Mouse (Mus musculus): Measurements from ENCODE around the gene Slc33a1. TPM values are rescaled to one million over a fixed set of nuclear protein-coding genes. Genes with fewer than 3 reads are reported as not detected.

Slc33a1 gene
- polyA plus RNA-seq, 1 experiment from 2014 or later = 25.4 TPM

DNA sequence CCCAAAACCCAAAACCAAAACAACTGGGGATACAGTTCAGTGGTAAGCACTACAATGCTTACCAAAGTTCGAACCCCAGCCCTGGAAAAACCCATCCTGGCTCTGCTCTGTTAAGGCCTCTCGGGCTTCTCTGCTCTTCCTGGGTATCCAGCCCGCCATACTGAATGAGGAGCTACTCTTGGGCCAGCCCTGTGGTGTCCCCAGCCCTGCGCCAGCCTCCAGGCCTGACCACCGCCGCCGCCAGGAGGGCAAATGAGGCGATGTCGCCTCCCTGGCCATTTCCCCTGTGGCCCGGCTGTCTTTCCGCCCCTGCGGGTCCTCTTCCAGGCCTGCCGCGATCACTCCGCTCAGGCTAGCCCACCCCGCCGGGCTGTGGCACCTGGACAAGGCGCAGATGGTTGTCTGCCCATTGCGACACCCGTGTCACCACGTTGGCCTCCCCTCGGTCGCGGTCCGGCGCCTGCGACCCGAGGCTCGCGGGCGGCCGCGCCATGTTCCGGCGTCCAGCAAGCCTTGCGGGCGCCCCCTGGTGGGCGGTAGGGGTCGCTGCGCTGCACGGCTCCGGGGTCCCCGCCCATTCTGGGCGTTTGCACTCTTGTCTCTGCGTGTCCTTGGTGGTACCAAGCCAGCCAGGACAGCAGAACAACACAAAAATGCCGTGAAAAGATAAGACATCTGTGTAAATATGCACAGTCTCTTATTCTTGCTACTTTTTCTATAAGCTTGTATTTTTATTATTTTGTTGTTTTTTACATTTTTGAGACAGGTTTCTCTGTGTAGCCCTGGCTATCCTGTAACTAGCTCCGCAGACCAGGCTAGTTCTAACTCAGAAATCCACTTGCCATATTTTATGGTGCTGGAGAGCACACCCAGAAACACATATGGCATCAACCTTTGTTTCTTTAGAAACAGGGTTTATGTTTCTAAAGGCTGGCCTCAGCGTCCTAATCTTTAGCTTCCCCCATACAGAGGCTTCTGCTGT lies 35.4 kb downstream of the Slc33a1 start, which contains the start of gene E130311K13Rik:
Gene E130311K13Rik (minus strand): TSS at position 595 of the 982 bp plus-strand sequence.
- DNase-seq (ENCODE audit: low spot score) (peak; percentile 91), ATAC-seq (ENCODE audit: low FRiP score, low TSS enrichment) (peak; percentile 98)
- Histone ChIP-seq H3K9ac (ENCODE audit: low read length) (peak within 1 kb of the TSS; percentile 93), H3K4me1 (replicated peaks; ENCODE audit: control insufficient read depth, insufficient read depth) (no peaks in the 10 kb centered on the region), H3K4me3 (ENCODE audit: low read depth, low read length) (peak within 1 kb of the TSS; percentile 73), H3K36me3 (ENCODE audit: control insufficient read depth, insufficient read depth, low read length) (no peaks in the 10 kb centered on the region), H3K4me2 (replicated peaks; ENCODE audit: low read depth) (peak within 1 kb of the TSS; percentile 74), H3K9me3 (ENCODE audit: control insufficient read depth, low read length) (no peaks in the 10 kb centered on the region), H3K27me3 (ENCODE audit: control insufficient read depth, insufficient read depth, low read length) (no peaks in the 10 kb centered on the region), H3K27ac (replicated peaks) (peak within 1 kb of the TSS; percentile 84)
- TF ChIP-seq EP300 (optimal IDR thresholded peaks at IDR 0.05) = no peak
- peak; percentile 86 for TF ChIP-seq CTCF (IDR thresholded peaks at IDR 0.05; ENCODE audit: low read depth)
- WGBS = 5% methylated on average over 48 of the region's 48 CpGs

DNA sequence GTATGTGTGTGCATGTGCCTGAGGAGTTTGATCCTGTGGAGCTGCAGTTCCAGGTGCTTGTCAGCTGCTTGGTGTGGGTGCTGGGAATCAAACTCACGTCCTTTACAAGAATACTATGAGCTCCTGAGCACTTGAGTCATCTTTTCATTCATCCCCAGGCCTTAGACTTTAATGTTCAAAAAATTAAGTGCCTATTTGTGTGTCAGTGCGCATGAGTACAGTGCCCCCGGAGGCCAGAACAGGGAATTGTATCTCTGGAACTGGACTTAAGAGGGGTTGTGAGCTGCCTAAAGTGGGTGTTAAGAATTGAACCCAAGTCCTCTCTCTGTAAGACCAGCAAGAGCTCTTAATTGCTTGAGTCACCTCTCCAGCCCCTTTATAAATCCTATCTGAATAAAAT lies 44.9 kb downstream of the Slc33a1 start:
- Histone ChIP-seq H3K9me3 (ENCODE audit: control insufficient read depth, low read length) (no peaks in the 10 kb centered on the region), H3K27ac (replicated peaks) (no peak overlapping the region), H3K9ac (ENCODE audit: low read length) (no peak overlapping the region), H3K27me3 (ENCODE audit: control insufficient read depth, insufficient read depth, low read length) (no peaks in the 10 kb centered on the region), H3K4me1 (replicated peaks; ENCODE audit: control insufficient read depth, insufficient read depth) (no peaks in the 10 kb centered on the region), H3K4me2 (replicated peaks; ENCODE audit: low read depth) (no peak overlapping the region), H3K4me3 (ENCODE audit: low read depth, low read length) (no peak overlapping the region), H3K36me3 (ENCODE audit: control insufficient read depth, insufficient read depth, low read length) (peaks cover 3% of the 10 kb centered on the region; the same call in 1 of the 2 replicates)
- peak; percentile 71 for TF ChIP-seq CTCF (IDR thresholded peaks at IDR 0.05; ENCODE audit: low read depth)
- no peak for TF ChIP-seq EP300 (optimal IDR thresholded peaks at IDR 0.05)
- DNase-seq (ENCODE audit: low spot score) (peak; percentile 42), ATAC-seq (ENCODE audit: low FRiP score, low TSS enrichment) (no peak)
- WGBS = 66% methylated on average over 3 of the region's 3 CpGs

DNA sequence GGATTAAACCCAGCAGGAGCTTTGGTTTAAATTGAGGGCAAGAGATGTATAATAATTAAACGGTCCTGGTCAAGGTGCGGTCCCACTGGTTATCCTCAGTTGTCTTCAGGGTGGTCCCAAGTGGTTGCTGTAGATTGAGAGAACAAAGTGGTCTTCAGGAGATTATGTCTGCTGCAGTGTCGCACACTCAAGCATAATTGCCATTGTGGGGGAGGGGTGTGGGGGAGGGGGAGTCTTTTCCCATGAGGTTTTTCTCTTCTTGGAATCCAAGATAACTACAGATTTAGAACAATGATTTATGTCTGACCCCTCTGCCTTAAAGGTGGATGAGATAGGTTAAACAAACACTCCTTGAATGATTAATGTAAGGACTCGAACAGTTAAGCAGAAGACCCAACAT lies 54.3 kb downstream of the Slc33a1 start:
- 53% methylated on average over 4 of the region's 4 CpGs for WGBS
- Histone ChIP-seq H3K4me1 (replicated peaks; ENCODE audit: control insufficient read depth, insufficient read depth) (no peaks in the 10 kb centered on the region), H3K36me3 (ENCODE audit: control insufficient read depth, insufficient read depth, low read length) (no peaks in the 10 kb centered on the region)

DNA sequence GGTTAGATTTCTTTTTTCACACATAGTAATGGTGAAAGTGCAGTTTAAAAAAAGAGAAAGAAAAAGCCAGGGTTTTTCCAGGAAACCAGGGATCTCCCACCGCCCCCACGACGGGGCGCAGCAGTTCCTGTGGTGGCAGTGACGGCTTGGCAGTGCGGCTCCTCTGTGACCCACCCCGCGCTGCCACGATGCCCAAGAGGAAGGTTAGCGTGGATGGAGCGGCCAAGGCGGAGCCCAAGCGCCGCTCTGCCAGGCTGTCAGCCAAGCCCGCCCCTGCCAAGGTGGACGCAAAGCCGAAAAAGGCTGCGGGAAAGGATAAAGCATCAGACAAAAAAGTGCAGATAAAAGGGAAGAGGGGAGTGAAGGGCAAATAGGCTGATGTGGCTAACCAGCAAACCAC lies 59.3 kb downstream of the Slc33a1 start:
- no peak for TF ChIP-seq EP300 (optimal IDR thresholded peaks at IDR 0.05)
- no peak for TF ChIP-seq CTCF (IDR thresholded peaks at IDR 0.05; ENCODE audit: low read depth)
- Histone ChIP-seq H3K36me3 (ENCODE audit: control insufficient read depth, insufficient read depth, low read length) (no peaks in the 10 kb centered on the region), H3K4me1 (replicated peaks; ENCODE audit: control insufficient read depth, insufficient read depth) (no peaks in the 10 kb centered on the region), H3K9me3 (ENCODE audit: control insufficient read depth, low read length) (no peaks in the 10 kb centered on the region), H3K4me2 (replicated peaks; ENCODE audit: low read depth) (peak overlapping the region; percentile 58), H3K27me3 (ENCODE audit: control insufficient read depth, insufficient read depth, low read length) (no peaks in the 10 kb centered on the region), H3K27ac (replicated peaks) (no peak overlapping the region), H3K9ac (ENCODE audit: low read length) (peak overlapping the region; percentile 36; the same call in 1 of the 2 replicates), H3K4me3 (ENCODE audit: low read depth, low read length) (peak overlapping the region; percentile 27)
- WGBS = 4% methylated on average over 18 of the region's 18 CpGs
- peak; percentile 44 for DNase-seq (ENCODE audit: low spot score)
- ATAC-seq (ENCODE audit: low FRiP score, low TSS enrichment) = no peak

More for the DNA sequence above, 54.3 kb downstream of the Slc33a1 start:
- Histone ChIP-seq H3K9me3 (ENCODE audit: control insufficient read depth, low read length) (no peaks in the 10 kb centered on the region), H3K27ac (replicated peaks) (no peak overlapping the region), H3K27me3 (ENCODE audit: control insufficient read depth, insufficient read depth, low read length) (no peaks in the 10 kb centered on the region), H3K9ac (ENCODE audit: low read length) (no peak overlapping the region), H3K4me3 (ENCODE audit: low read depth, low read length) (no peak overlapping the region), H3K4me2 (replicated peaks; ENCODE audit: low read depth) (no peak overlapping the region)
- no peak for ATAC-seq (ENCODE audit: low FRiP score, low TSS enrichment)
- TF ChIP-seq CTCF (IDR thresholded peaks at IDR 0.05; ENCODE audit: low read depth) = no peak
- no peak for TF ChIP-seq EP300 (optimal IDR thresholded peaks at IDR 0.05)
- no peak for DNase-seq (ENCODE audit: low spot score)

DNA sequence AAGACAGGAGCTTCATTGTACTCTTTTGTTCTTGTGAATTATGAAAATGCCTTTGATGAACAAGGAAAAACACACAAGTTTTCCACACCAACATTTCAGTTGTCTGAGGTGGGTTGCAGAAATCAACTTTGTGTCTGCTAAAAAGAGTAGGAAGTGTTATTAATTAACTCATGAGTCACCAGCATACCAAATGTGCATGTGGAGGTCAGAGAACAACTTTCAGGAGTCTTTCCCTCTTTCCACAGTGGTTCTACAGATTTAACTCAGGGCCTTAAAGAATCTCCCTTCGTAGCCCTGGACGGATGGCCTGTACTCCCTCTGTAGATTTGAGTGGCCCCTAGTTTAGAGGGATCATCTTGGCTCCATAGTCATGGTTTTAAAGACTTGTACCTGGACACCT lies 60.4 kb downstream of the Slc33a1 start:
- H3K9ac ChIP-seq (ENCODE audit: low read length) = no peak overlapping the region
- DNase-seq (ENCODE audit: low spot score) (no peak), ATAC-seq (ENCODE audit: low FRiP score, low TSS enrichment) (no peak)
- no peaks in the 10 kb centered on the region for H3K4me1 ChIP-seq (replicated peaks; ENCODE audit: control insufficient read depth, insufficient read depth)
- H3K36me3 ChIP-seq (ENCODE audit: control insufficient read depth, insufficient read depth, low read length) = no peaks in the 10 kb centered on the region
- H3K27ac ChIP-seq (replicated peaks) = no peak overlapping the region
- H3K4me2 ChIP-seq (replicated peaks; ENCODE audit: low read depth) = no peak overlapping the region
- H3K9me3 ChIP-seq (ENCODE audit: control insufficient read depth, low read length) = no peaks in the 10 kb centered on the region
- no peak overlapping the region for H3K4me3 ChIP-seq (ENCODE audit: low read depth, low read length)
- 70% methylated on average over 2 of the region's 2 CpGs for WGBS
- H3K27me3 ChIP-seq (ENCODE audit: control insufficient read depth, insufficient read depth, low read length) = no peaks in the 10 kb centered on the region
- TF ChIP-seq CTCF (IDR thresholded peaks at IDR 0.05; ENCODE audit: low read depth) (no peak), EP300 (optimal IDR thresholded peaks at IDR 0.05) (no peak)
